8 mouse cellular contexts compared by ENCODE assay signal in the genomic region with DNA sequence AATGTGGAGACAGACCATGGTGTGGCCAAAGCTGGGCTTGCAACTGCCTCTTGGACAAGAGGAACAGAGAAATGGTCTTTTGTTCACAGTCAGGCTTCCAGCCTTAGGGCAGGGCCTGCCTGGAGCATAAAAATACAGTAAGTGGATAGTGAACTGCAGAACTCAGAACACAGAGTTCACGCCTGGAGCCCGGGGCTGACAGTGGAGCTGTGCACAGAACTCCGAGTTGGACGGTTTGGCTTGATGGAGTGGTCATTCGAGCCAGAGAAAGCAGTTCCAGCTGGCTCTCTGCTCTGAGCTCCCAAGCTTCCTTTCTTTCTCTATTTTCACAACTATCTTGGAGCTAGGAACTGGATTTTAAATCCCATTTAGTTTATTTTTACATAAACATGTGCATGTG.
A peak's percentile ranks its signal among the peaks of the same experiment; 100 is the strongest.
DNase-seq lines count a peak whose midpoint lies in the region; ATAC-seq and TF ChIP-seq lines count a peak whose summit lies in the region.
"Had no signal": no experiment of that assay in that cellular context is flagged by ENCODE, and none has a peak within 500 bp of the region (broad histone marks: within the 10 kb centered on the region; RNA-seq: fewer than 3 reads in every experiment).

No protein-coding gene starts in this region.

- intact Hi-C loops in gastrocnemius, adult 2 months (cut with DNase I), result no loop called here
- intact Hi-C loops in heart, postnatal 10 days (cut with DNase I), result no loop called here

- no peak overlapping the region for H3K4me3 ChIP-seq in layer of hippocampus, adult 2 months
- no peak overlapping the region for H3K4me3 ChIP-seq in gastrocnemius, adult 2 months

- ATAC-seq in inflammation-experienced regulatory T-cells, adult 6 months, result no peak

- no peak for DNase-seq in layer of hippocampus, adult 2 months (ENCODE audit: low spot score in 2 of 2)
- DNase-seq in layer of hippocampus, postnatal 25 days (ENCODE audit: extremely low spot score in 1 of 2, low spot score in 1 of 2), result no peak
- DNase-seq in gastrocnemius, adult 2 months, result peak; percentile 70
- peak; percentile 61 to 68 for DNase-seq in heart, postnatal 10 days
- DNase-seq in lung, postnatal 36 days, result peak; percentile 22
- no peak for DNase-seq in left cerebral cortex, adult 18-20 months (ENCODE audit: low spot score in 2 of 2)
- DNase-seq: thymus, postnatal 36 days had no signal

- no peak for TF ChIP-seq CTCF in layer of hippocampus, adult 2 months (conservative IDR thresholded peaks at IDR 0.05)
- no peak for TF ChIP-seq CTCF in gastrocnemius, adult 2 months (IDR thresholded peaks at IDR 0.05)

- H3K27ac ChIP-seq in layer of hippocampus, adult 2 months, result peak overlapping the region; percentile 74
- H3K27ac ChIP-seq in gastrocnemius, adult 2 months, result no peak overlapping the region

Comparison
In these comparisons a context has a peak if more than half of its experiments do, and no peak if none do; other contexts are left out.
1. DNase-seq: peak in gastrocnemius, adult 2 months (single experiment), heart, postnatal 10 days (2 of 2) and lung, postnatal 36 days (single experiment); none in layer of hippocampus, adult 2 months (0 of 2), layer of hippocampus, postnatal 25 days (0 of 2) and left cerebral cortex, adult 18-20 months (0 of 2).